Mouse (Mus musculus): ENCODE measurements around the gene Olfr523. TPM values are rescaled to one million over a fixed set of nuclear protein-coding genes. Genes with fewer than 3 reads are reported as not detected.

The Olfr523 gene
- not detected in 2 replicates for polyA plus RNA-seq (2012; rRNA removed)

DNA sequence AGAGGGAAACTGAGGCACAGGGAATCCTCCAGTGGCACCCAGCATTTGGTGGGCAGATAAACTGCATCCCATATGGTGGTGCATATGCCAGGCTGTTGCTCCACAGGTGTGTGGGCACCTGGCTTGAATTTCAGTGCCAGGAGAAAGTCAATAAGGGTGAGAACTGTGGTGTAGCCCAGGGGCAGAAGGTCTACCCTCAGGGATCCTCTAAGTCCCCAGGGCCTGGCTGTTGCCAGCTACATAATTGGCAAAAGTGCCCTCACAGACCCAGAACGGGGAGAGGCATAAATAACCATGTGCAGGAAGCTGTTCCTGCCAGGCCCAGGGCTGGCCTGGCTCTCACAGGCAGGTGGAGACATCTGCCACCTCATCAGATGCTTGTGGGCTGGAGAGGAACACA is at the start of gene Olfr523:
Olfr523 (plus strand) TSS at position 282 of the 400 bp plus-strand sequence.

DNA sequence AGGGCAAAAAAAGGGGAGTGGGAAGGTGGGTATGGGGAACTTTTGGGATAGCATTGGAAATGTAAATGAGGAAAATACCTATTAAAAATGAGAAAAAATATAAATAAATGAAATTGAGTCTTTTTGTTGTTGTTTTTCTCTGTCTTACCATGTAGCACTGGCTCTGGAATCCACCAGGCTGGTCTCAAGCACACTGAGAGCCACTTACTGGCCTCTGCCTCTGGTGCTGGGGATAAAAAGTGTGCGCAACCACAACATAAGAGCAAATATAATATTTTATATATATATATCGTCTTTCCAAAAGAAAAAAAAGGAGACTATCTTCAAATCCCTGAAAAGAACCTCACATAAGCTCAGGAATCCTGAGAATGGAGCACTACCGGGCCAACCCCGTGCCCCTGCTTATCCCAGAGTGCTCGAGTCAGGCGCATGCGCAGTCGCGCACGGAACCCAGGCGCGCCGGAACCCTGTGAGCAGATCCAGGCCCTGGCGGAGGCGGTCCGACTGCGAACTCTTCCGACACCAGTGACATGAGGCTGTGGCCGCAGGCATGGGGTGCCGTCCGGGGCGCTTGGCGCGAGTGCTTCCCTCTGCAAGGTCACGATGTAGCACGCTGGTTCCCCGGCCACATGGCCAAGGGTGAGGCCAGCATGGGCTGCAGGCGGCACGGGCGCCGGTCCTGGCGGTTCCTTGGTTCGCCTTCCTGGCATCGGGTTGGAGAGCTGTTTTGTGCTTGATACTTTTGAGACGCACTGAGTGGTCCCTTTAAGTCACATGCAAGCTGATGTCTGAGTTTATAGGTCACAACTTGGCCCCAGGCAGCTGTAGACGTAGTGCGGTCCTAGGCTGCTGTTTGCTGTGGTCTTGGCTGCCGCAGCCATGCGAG is 35.6 kb upstream of the Olfr523 start, which contains the start of gene Mtg1:
Mtg1 (plus strand) TSS at position 430 of the 886 bp plus-strand sequence.

DNA sequence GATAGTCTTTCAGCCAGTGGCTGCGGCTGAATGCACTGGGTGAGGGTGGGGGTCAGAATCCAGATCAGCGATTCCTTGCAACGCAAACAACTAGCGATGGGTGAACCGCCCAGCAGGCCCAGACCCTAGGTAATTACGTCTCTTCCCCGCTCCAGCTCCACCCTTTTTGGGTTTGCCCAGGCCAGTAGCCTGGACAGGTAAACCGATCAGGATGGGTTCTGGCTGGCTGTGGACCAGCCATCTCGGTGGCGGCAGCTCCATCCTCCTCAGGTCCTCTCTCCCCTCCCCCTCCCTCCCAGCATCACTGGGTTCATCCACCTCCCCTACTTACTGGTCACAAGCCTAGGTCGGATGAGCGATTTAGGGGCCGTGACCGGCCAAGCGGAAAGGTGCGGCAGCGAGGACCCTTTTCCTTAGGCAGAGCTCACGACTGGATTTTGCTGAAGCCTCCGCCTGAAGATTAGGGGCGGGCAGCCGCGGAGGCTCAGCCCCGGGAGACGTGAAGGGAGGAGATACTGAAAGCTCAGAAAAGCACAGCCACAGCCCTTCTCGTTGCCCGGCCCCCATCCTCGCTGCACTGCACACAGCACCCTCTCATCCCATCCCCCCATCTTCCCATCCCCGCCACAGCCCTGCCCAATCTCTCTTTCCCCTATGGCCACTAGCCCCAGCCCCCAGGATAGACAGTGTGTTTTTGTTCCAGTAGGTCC is 18.6 kb upstream of the Olfr523 start, which contains the start of gene Sprn:
Sprn (minus strand) TSS at position 660 of the 710 bp plus-strand sequence.

DNA sequence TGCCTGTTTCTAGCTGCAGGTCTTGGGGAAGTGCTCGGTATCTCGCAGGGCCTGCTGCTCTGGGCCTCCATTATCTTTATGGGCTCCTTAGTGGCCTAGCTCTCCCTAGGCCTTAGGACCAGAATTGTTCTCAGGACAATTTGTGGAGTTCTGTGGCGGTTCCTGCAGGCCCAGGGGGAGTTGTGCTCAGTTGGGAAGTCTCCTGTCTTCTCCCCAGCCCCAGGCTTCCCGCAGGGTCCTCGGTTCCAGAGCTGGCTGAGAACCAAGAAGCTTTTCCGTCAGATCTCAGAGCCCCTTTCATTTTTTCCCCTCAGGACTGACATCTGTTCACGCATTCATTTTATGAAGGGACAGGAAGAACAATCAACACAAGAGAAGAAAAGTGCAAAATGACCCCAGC is 8.4 kb upstream of the Olfr523 start, which contains the start of gene Olfr522:
Olfr522 (minus strand) TSS at position 101 of the 400 bp plus-strand sequence.

DNA sequence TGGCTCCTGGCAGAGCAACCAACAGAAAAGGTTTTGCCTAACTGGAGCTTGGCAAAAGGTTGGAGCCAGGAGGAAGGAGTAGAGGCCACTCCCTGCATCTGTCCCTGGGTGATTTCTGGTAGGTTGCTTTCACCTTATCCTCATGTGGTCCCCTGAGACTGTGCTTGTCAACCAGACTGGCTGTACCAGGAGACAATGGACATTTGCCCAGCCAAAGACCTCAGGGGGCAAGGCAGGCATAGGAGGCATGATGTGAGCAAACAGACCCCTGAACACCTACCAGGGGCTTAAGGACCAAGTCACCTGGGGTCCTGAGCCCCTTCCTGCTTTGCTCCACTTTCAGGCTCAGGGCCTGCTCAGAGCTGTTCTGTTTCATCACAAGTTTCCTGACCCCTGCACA is 32.8 kb downstream of the Olfr523 start, which contains the start of gene Olfr524:
Olfr524 (minus strand) TSS at position 101 of the 400 bp plus-strand sequence.

DNA sequence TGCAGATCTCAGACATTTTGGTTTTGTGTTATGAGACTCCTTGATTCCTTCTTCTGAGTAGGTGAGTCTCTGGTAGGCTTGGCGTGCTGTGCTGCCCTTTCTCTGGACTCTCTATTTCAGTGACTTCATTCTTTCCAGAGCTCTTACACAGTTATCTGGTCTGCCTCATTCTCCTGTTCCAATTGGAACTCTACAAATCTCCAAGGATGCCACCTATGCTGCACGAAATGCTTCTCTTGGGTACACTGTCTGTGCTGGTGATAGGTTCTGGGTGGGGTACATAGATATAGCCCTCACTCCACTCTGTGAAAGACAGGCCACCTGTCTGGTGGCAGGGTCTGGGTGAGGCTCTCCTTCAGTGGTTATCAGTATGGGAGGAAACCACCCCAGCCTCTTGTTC is 45.0 kb downstream of the Olfr523 start, which contains the start of gene Cd163l1:
Cd163l1 (plus strand) TSS at position 301 of the 400 bp plus-strand sequence.

Other genes starting within 250 kb of the Olfr523 start
- 1.3 and 1.9 TPM in 2 replicates for gene Utf1, start 229.4 kb upstream of the Olfr523 start, polyA plus RNA-seq (2012; rRNA removed)
- gene 6430531B16Rik, start 194.5 kb upstream of the Olfr523 start, polyA plus RNA-seq (2012; rRNA removed), result 5.4 and 5.9 TPM in 2 replicates
- gene Adam8, start 180.7 kb upstream of the Olfr523 start, polyA plus RNA-seq (2012; rRNA removed), result 64.5 and 90.2 TPM in 2 replicates
- 66.3 and 117 TPM in 2 replicates for gene Zfp511, start 136.8 kb upstream of the Olfr523 start, polyA plus RNA-seq (2012; rRNA removed)
- gene Tubgcp2, start 136.5 kb upstream of the Olfr523 start, polyA plus RNA-seq (2012; rRNA removed), result 36.3 and 43.5 TPM in 2 replicates
- gene Msx3, start 124.1 kb upstream of the Olfr523 start, polyA plus RNA-seq (2012; rRNA removed), result 1.1 and 1.6 TPM in 2 replicates
- 41.3 and 47.0 TPM in 2 replicates for gene Caly, start 90.7 kb upstream of the Olfr523 start, polyA plus RNA-seq (2012; rRNA removed)
- 26.7 and 333 TPM in 2 replicates for gene Prap1, start 79.8 kb upstream of the Olfr523 start, polyA plus RNA-seq (2012; rRNA removed)
- gene Fuom, start 70.8 kb upstream of the Olfr523 start, polyA plus RNA-seq (2012; rRNA removed), result 71.6 and 73.8 TPM in 2 replicates
- gene Paox, start 57.4 kb upstream of the Olfr523 start, polyA plus RNA-seq (2012; rRNA removed), result 14.5 and 23.8 TPM in 2 replicates
- gene Echs1, start 56.7 kb upstream of the Olfr523 start, polyA plus RNA-seq (2012; rRNA removed), result 113 and 126 TPM in 2 replicates
- 24.4 and 25.1 TPM in 2 replicates for gene Mtg1, start 35.7 kb upstream of the Olfr523 start, polyA plus RNA-seq (2012; rRNA removed)
- 2.7 and 2.9 TPM in 2 replicates for gene Sprn, start 18.3 kb upstream of the Olfr523 start, polyA plus RNA-seq (2012; rRNA removed)
- not detected in 2 replicates for gene Olfr522, start 8.5 kb upstream of the Olfr523 start, polyA plus RNA-seq (2012; rRNA removed)
- not detected in 2 replicates for gene Olfr524, start 32.7 kb downstream of the Olfr523 start, polyA plus RNA-seq (2012; rRNA removed)
- gene Cd163l1, start 45.0 kb downstream of the Olfr523 start, polyA plus RNA-seq (2012; rRNA removed), result 0.94 and 1.0 TPM in 2 replicates
- gene 5830411N06Rik, start 74.1 kb downstream of the Olfr523 start, polyA plus RNA-seq (2012; rRNA removed), result 0.06 TPM in 1 of 2 replicates, not detected in the other
- not detected in 2 replicates for gene Olfr525, start 147.6 kb downstream of the Olfr523 start, polyA plus RNA-seq (2012; rRNA removed)
- gene Olfr527, start 160.8 kb downstream of the Olfr523 start, polyA plus RNA-seq (2012; rRNA removed), result not detected in 2 replicates
- gene Olfr60, start 188.5 kb downstream of the Olfr523 start, polyA plus RNA-seq (2012; rRNA removed), result 0.17 TPM in 1 of 2 replicates, not detected in the other
- gene Olfr530, start 203.1 kb downstream of the Olfr523 start, polyA plus RNA-seq (2012; rRNA removed), result not detected in 2 replicates
- not detected in 2 replicates for gene Olfr531, start 229.7 kb downstream of the Olfr523 start, polyA plus RNA-seq (2012; rRNA removed)
- not detected in 2 replicates for gene Olfr532, start 248.4 kb downstream of the Olfr523 start, polyA plus RNA-seq (2012; rRNA removed)

All from ovary, adult 2 months (tissue).